Mouse (Mus musculus): ENCODE data around the gene Fdps.
"Not testable (repeated sequence)": the region's sequence is repeated elsewhere in the genome, so short reads cannot be mapped to it uniquely, and the experiment has no call there.

Fdps gene

DNA sequence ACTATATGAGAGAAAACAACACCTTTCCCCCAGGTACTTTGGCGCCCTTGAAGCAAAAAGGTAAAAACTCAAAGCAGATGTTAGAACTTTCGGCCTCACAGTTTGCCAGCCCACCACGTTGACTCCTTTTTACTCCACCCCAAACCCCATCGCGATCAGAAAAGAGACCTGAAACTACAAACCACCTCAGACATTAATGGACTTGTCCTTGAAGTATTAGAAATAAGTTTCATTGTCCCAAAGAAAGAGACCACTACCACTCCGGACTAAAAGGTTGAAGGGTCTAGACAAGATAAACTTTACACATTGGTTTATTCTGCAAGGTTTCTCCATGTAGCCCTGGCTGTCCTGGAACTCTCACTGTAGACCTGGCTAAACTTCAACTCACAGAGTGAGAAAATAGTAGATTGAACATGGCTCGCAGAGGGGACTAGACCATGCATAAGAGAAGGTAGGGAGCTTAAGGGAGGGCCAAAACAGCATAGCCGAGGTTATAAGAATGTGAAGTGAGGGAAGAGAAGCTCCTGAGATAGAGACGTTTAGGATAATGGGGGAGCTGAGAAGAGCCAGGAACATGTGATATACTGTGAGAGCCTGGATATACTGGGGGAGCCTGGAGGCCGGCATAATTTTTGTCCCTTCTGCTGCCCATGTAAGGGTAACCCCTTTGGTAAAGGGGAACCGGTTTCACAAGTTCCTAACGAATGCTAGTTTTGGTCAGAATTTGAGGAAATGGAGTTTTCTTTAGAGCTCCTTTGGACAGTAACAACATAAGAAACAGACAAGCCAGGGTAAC, 934 bp upstream of the Fdps start:
- no peak for DNase-seq (ENCODE audit: low spot score)

GRCm38 (mm10) chr3:89101459-89101811, 324 bp downstream of the Fdps start:
- no peak for DNase-seq (ENCODE audit: low spot score)

DNA sequence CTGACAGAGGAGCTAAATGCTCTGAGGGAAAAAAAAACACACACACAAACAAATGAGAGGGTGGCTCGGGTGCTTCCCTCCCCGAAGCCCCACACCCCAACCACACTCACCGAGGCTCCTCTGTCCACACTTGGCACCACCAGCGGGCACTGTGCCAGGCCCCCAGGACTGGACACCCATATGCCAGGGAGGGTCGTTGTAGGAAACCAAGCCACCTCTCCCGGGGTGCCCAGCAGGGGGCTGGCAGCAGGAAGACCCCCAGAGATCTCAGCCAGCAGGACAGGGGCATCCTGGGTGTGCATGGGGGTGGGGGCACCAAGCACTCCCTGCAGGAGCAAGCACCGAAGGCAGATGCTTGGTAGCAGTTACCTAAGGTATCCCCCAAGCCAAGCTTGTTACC, 948 bp downstream of the Fdps start, which contains the start of gene Gm43738:
Gm43738 (minus strand) TSS at position 289 of the 400 bp plus-strand sequence.
- DNase-seq (ENCODE audit: low spot score): no peak

GRCm38 (mm10) chr3:89094021-89094420, 7.7 kb downstream of the Fdps start:
- DNase-seq (ENCODE audit: low spot score): no peak

- DNase-seq (ENCODE audit: low spot score): peak; percentile 89
Measured at GRCm38 (mm10) chr3:89093175-89093574, 8.6 kb downstream of the Fdps start, which contains the start of gene Rusc1. Gene Rusc1, minus strand, starts transcription at chr3:89093311.

GRCm38 (mm10) chr3:89092509-89093090, 9.2 kb downstream of the Fdps start:
- DNase-seq (ENCODE audit: low spot score): no peak

DNA sequence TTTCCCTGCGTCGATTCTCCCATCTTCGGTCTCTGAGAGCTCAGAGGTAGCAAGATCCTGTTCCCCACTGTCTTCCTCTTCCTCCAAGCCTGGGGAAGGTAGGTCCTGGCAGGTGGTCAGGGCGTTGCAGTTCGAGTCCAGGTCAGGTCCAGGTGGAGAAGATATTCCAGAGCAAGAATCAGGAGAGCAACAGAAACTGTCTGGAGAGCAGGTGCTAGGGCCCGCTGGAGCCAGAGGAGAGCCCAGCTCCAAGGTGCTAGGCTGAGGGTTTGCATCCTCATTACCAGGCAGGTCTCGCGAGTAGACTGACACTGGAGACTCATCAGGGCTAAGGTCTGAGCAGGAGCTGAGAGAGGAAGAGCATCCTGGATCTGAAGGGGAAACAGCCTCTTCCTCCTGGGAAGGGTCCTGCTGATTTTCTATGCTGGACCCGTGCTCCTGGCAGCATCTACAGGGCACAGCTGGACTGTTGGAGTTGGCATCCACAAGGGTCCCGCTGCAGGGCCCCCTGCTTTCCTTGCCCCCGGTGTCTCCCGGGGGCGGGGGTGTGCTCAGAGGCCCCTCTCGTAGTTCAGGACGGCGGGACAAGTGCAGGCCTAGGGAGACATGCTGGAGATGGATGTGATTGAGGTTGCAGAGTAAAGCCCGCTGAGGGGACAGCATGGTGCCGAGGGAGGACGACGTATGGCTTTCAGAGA, 9.8 kb downstream of the Fdps start:
- DNase-seq (ENCODE audit: low spot score): peak; percentile 28

DNA sequence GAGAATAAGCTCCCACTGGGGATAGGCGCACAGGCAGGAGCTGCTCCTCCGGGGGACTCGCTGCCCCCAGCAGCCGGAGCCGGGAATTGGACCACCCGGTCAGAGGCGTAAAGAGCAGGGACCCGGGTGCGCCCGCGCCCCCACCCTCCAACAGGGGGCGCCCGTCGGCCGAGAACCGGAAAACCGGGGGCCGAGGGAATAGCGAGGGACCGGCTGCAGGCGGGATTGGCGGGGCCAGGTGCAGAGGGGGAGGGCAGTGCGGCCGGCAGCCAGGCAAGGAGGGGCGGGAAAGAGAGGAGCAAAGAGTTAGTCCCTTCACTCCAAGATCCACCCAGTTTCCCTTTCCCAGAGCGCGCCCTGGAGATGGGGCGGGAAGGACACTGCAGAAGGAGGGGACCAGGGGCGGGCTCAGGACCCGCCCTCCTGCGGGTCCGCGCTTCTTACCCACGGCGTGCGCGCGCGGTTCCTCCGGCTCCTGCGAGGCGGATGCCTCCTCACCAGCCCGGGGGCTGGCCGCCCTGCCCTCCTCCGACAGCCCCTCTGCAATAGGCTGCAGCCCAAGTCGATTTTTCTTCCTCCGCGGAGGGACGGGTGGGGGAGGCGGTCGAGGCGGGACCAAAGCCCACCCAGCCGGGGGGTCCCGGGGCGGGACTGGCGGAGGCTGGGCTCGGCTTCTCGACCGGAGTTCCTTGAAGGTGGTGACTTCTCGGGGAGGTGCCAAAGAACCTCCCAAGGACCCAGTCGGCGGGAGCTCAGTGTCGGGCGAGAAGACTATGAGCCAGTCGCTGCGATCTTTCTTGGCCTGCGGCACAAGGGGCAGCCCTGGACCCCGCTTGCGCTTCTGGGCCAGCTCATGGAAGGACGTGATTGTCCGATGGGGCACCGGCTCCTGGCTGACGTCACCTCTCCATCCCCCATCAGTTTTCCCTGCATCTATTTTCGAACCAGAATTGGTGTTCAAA, 10.8 kb downstream of the Fdps start:
- peak; percentile 75 for DNase-seq (ENCODE audit: low spot score)

GRCm38 (mm10) chr3:89089882-89090591, 11.7 kb downstream of the Fdps start:
- peak; percentile 88 for DNase-seq (ENCODE audit: low spot score)

DNA sequence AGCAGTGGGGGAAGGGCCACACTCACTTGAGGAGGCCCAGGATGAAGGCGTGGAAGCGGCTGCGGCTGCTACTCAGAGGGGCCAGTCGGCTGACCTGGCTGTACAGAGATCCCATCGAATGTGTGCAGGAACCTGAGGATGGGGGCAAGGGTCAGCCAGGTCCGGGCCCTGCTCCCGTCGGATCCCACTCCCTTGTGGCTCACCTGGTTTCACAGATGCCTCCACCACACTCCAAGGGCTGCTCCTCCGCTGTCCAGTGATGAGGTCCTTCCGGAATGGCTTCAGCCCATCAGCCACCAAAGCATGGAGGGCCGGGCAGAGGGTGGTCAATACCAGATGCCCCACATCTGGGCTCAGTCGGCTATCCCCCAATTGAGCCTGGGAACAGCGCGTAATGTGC, 12.8 kb downstream of the Fdps start:
- no peak for DNase-seq (ENCODE audit: low spot score)

- peak; percentile 83 for DNase-seq (ENCODE audit: low spot score)
Measured at GRCm38 (mm10) chr3:89087338-89088110, 14.2 kb downstream of the Fdps start.

DNA sequence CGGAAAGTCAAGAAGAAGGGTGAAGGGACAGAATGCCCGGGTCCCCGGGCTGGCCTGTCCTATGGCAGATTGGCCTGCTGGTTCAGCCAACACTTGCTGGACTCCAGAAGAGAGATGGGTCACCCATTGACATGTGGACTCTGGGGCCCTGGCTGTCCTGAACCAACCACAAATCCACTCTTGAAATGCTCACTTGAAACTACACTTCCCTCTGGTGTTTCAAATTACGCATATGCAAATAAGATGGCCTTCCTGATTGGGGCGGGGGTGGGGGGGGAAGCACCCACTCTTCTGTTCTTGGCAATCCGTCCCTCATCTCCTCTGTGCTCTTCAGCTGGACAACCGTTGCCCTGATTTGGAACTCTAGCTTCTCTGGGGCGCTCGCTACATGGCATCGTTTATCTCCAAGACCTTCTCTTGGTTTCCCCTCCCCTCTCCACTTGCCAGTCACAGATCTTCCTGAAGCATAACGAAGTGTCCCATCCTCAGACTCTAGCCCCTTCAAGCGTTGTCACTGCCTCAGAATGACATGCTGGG, 17.0 kb downstream of the Fdps start:
- no peak for DNase-seq (ENCODE audit: low spot score)

- no peak for DNase-seq (ENCODE audit: low spot score)
Measured at GRCm38 (mm10) chr3:89084133-89084532, 17.6 kb downstream of the Fdps start.

DNA sequence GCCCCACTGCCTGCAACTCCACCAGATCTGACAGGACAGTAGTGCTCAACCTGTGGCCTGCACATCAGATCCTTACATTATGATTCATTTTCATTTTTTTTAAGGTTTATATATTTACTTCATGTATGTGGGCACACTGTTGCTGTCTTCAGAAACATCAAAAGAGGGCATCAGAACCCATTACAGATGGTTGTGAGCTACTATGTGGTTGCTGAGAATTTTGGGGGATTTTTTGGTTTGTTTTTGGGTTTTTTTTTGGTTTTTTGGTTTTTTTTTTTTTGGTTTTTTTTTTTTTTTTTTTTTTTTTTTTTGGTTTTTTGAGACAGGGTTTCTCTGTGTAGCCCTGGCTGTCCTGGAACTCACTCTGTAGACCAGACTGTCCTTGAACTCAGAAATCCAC, 19.5 kb downstream of the Fdps start:
- not testable (repeated sequence) for DNase-seq (ENCODE audit: low spot score)

DNA sequence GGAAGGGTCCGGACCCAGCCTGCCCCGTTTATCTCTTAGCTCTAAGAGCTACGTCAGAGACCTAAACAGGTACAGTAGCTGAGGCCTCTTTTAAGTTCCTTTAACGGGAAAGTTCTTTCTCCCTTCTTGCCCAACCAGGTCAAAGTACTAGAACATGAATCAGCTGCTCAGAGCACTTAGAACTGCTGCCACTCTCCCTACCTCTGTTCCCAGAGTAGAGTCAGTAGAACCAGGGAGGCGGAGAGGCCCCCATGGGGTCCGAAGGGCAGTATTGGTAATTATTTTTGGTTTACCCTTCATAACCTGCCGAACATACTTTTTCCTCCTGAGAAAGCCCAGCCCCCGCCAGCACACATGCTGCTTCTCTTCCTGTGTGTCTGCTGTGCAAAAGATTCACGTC, 24.4 kb downstream of the Fdps start:
- no peak for DNase-seq (ENCODE audit: low spot score)

- DNase-seq (ENCODE audit: low spot score): no peak
Measured at GRCm38 (mm10) chr3:89067265-89067664, 34.5 kb downstream of the Fdps start.

DNA sequence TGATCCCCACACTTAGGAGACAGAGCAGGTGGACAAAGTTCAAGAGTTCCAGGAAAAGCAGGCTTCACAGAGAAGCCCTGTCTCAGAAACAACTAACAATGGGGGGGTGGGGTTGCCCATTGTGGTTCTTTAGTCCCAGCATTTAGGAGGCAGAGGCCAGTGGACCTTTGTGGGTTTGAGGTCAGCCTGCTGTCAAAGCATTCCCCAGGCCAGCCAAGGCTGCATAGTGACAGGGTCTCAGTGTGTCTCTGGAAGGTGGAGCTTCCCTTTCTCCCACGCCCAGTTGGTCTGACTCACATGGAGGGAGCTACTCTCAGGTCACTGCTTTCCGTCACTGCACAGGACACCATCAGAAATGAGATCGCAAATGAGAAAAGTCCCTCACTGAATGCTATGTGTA, 40.1 kb downstream of the Fdps start:
- DNase-seq (ENCODE audit: low spot score): peak; percentile 75

- peak; percentile 64 for DNase-seq (ENCODE audit: low spot score)
Measured at GRCm38 (mm10) chr3:89058783-89059182, 43.0 kb downstream of the Fdps start.

- DNase-seq (ENCODE audit: low spot score): no peak
Measured at GRCm38 (mm10) chr3:89058361-89058760, 43.4 kb downstream of the Fdps start.

All from embryo, embryonic 10 days (tissue).